Comparison of ENCODE assay signal across 31 mouse cellular contexts in the genomic region with DNA sequence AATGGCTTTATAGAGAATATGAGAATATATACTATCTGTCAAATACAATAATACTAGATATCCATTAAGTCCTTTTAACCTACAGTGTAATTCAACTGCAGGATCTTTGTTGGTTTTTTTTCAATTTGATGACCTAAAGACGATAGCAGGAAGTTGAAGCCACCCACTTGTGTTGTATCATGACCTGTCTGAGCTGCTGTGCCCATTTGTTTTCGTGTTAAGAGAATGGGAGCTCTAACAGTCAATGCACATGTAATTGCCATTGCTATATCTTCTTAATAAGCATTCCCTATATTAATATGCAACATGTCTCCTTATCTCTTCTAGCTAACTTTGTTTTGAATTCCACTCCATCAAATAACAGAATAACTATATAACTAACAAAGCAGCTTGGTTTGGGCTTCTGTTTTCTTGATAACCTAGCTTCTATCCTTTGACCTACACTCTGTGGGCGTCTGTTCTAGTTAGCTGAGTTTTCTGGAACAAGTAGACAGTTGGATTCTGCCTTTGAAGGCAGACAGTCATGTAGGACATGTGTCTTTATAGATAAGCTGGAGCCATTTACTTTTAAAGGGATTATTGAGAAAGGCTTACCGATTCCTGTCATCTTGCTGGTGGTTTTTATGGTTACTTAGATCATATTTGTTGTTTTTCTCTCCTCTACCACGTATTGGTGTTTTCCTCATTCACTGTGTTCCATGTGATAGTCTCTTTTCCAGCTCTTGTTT. TPM values are rescaled to one million over a fixed set of nuclear protein-coding genes. Genes with fewer than 3 reads are reported as not detected.
DNase-seq lines count a peak whose midpoint lies in the region; ATAC-seq and TF ChIP-seq lines count a peak whose summit lies in the region.
"Had no signal": no experiment of that assay in that cellular context is flagged by ENCODE, and none has a peak within 500 bp of the region (broad histone marks: within the 10 kb centered on the region; RNA-seq: fewer than 3 reads in every experiment).

No protein-coding gene starts in this region.

- peak; percentile 76 for TF ChIP-seq EP300 in liver, embryonic 14.5 days (IDR thresholded peaks at IDR 0.05; ENCODE audit: low read depth)

- H3K4me3 ChIP-seq in G1E (ENCODE audit: low read depth, low read length) = no peak overlapping the region; the same call in 1 of the 2 replicates
- H3K4me3 ChIP-seq in liver, embryonic 14.5 days (ENCODE audit: insufficient read depth in 1 of 2, low read depth in 2 of 2, low read length in 2 of 2) = no peak overlapping the region
- H3K4me3 ChIP-seq in forebrain, postnatal 0 days (ENCODE audit: low read depth, low read length) = no peak overlapping the region
- H3K4me3 ChIP-seq: embryonic facial prominence, embryonic 13.5 days; erythroblast, embryonic 14.5 days; forebrain, embryonic 12.5 days; heart, adult 2 months; heart, embryonic 13.5 days; left cerebral cortex, adult 2 months; limb, embryonic 13.5 days; neural tube, embryonic 13.5 days had no signal

- WGBS in liver, embryonic 14.5 days (ENCODE audit: insufficient replicate concordance) = 11% methylated on average over 5 of the region's 5 CpGs
- 70% methylated on average over 5 of the region's 5 CpGs for WGBS in forebrain, postnatal 0 days

- no peak for TF ChIP-seq CTCF in G1E (IDR thresholded peaks at IDR 0.05; ENCODE audit: low read depth, low read length)
- TF ChIP-seq CTCF in liver, embryonic 14.5 days (IDR thresholded peaks at IDR 0.05; ENCODE audit: low read depth) = no peak
- TF ChIP-seq CTCF in forebrain, postnatal 0 days (IDR thresholded peaks at IDR 0.05; ENCODE audit: low read depth) = no peak

- no peak overlapping the region for H3K9ac ChIP-seq in liver, embryonic 14.5 days (replicated peaks)
- H3K9ac ChIP-seq in forebrain, postnatal 0 days = no peak overlapping the region
- H3K9ac ChIP-seq: embryonic facial prominence, embryonic 13.5 days; forebrain, embryonic 12.5 days; heart, embryonic 13.5 days; hindbrain, embryonic 14.5 days; limb, embryonic 13.5 days; neural tube, embryonic 13.5 days had no signal

- H3K27me3 ChIP-seq in G1E (ENCODE audit: insufficient read depth, low read length) = no peaks in the 10 kb centered on the region
- no peaks in the 10 kb centered on the region for H3K27me3 ChIP-seq in liver, embryonic 14.5 days (ENCODE audit: control insufficient read depth, insufficient read depth, low read length)
- no peaks in the 10 kb centered on the region for H3K27me3 ChIP-seq in forebrain, postnatal 0 days (ENCODE audit: insufficient read depth, low read length)
- H3K27me3 ChIP-seq: embryonic facial prominence, embryonic 13.5 days; forebrain, embryonic 12.5 days; heart, embryonic 13.5 days; limb, embryonic 13.5 days; neural tube, embryonic 13.5 days had no signal

- H3K27ac ChIP-seq in liver, embryonic 14.5 days = peak overlapping the region; percentile 51
- no peak overlapping the region for H3K27ac ChIP-seq in forebrain, postnatal 0 days (ENCODE audit: low read depth, low read length)
- H3K27ac ChIP-seq: embryonic facial prominence, embryonic 13.5 days; forebrain, embryonic 12.5 days; heart, adult 2 months; heart, embryonic 13.5 days; hindbrain, embryonic 14.5 days; left cerebral cortex, adult 2 months; limb, embryonic 13.5 days; macrophage; neural tube, embryonic 13.5 days had no signal

- ATAC-seq in G1E (ENCODE audit: extremely low read depth, insufficient number of reproducible peaks, low FRiP score, poor library complexity, severe bottlenecking) = peak; percentile 88
- peak; percentile 75 for ATAC-seq in common myeloid progenitor, adult 5-6 weeks (replicated peaks; ENCODE audit: low read depth, poor library complexity, severe bottlenecking)
- peak; percentile 92 for ATAC-seq in liver, embryonic 14.5 days (ENCODE audit: insufficient read depth)
- peak; percentile 96 for ATAC-seq in megakaryocyte-erythroid progenitor cell, adult 5-6 weeks (replicated peaks; ENCODE audit: low FRiP score, low TSS enrichment, poor library complexity, severe bottlenecking)
- no peak for ATAC-seq in forebrain, postnatal 0 days
- ATAC-seq: intestine, postnatal 0 days; midbrain, embryonic 16.5 days had no signal

- peak; percentile 36 for DNase-seq in G1E (ENCODE audit: low spot score)
- DNase-seq in liver, embryonic 14.5 days (ENCODE audit: low read depth in 3 of 3, low spot score in 3 of 3) = peak; percentile 24 to 60 (median 26)
- no peak for DNase-seq in natural killer cell, adult 2 months (ENCODE audit: low spot score in 2 of 2)
- DNase-seq in forebrain, postnatal 0 days = no peak
- no peak for DNase-seq in T-cell, adult 2 months (ENCODE audit: low spot score)
- DNase-seq: adrenal gland, adult 8-10 months; cerebellum, adult 11 months; cerebellum, adult 9-11 months; gastrocnemius, postnatal 36 days; heart, adult 2 months; heart, postnatal 10 days; kidney, adult 9 months; kidney, postnatal 10 days; lung, adult 2 months; lung, postnatal 10 days; right cerebral cortex, postnatal 4 days; thymus, postnatal 4 days had no signal

- H3K4me1 ChIP-seq in G1E (ENCODE audit: insufficient read depth, low read depth, low read length) = peaks cover 64% of the 10 kb centered on the region
- H3K4me1 ChIP-seq in liver, embryonic 14.5 days (replicated peaks; ENCODE audit: control insufficient read depth in 2 of 2, insufficient read depth in 2 of 2, low read length in 1 of 2) = peaks cover 10 to 13% of the 10 kb centered on the region in 2 experiments
- no peaks in the 10 kb centered on the region for H3K4me1 ChIP-seq in forebrain, postnatal 0 days (ENCODE audit: insufficient read depth)
- H3K4me1 ChIP-seq: embryonic facial prominence, embryonic 13.5 days; forebrain, embryonic 12.5 days; heart, embryonic 13.5 days; limb, embryonic 13.5 days; neural tube, embryonic 13.5 days had no signal

- peak overlapping the region; percentile 19 for H3K4me2 ChIP-seq in liver, embryonic 14.5 days (ENCODE audit: low read depth)
- no peak overlapping the region for H3K4me2 ChIP-seq in forebrain, postnatal 0 days (ENCODE audit: low read depth)
- H3K4me2 ChIP-seq: embryonic facial prominence, embryonic 13.5 days; forebrain, embryonic 12.5 days; heart, embryonic 13.5 days; hindbrain, embryonic 14.5 days; limb, embryonic 13.5 days; midbrain, embryonic 11.5 days; neural tube, embryonic 13.5 days had no signal

- no peaks in the 10 kb centered on the region for H3K9me3 ChIP-seq in G1E (replicated peaks)
- no peaks in the 10 kb centered on the region for H3K9me3 ChIP-seq in liver, embryonic 14.5 days (ENCODE audit: control insufficient read depth, low read length)
- no peaks in the 10 kb centered on the region for H3K9me3 ChIP-seq in forebrain, postnatal 0 days (ENCODE audit: low read length)
- H3K9me3 ChIP-seq: embryonic facial prominence, embryonic 13.5 days; forebrain, embryonic 12.5 days; heart, embryonic 13.5 days; limb, embryonic 13.5 days; neural tube, embryonic 13.5 days had no signal

- no peaks in the 10 kb centered on the region for H3K36me3 ChIP-seq in G1E (replicated peaks)
- no peaks in the 10 kb centered on the region for H3K36me3 ChIP-seq in liver, embryonic 14.5 days (replicated peaks; ENCODE audit: control insufficient read depth, insufficient read depth, low read depth)
- no peaks in the 10 kb centered on the region for H3K36me3 ChIP-seq in forebrain, postnatal 0 days (ENCODE audit: insufficient read depth)
- H3K36me3 ChIP-seq: embryonic facial prominence, embryonic 13.5 days; forebrain, embryonic 12.5 days; heart, embryonic 13.5 days; limb, embryonic 13.5 days; neural tube, embryonic 13.5 days had no signal

RNA-seq across cellular contexts. Expression of a gene that starts 55.9 kb away (rescaled TPM):
- total RNA-seq in G1E (2014; fragmentation: Nextera tagmentation) (255 and 275 TPM in 2 replicates), G1E (2017) (560 and 599 TPM in 2 replicates)
- 37.6 and 51.6 TPM in 2 replicates for polyA plus RNA-seq in G1E (2012)
- total RNA-seq in common myeloid progenitor, adult 5-6 weeks (2017) = 389 and 411 TPM in 2 replicates
- polyA plus RNA-seq in liver, embryonic 14.5 days (2012; rRNA removed) = 63.6 and 106 TPM in 2 replicates
- 341 and 350 TPM in 2 replicates for polyA plus RNA-seq in liver, embryonic 14.5 days (2014; fragmentation: Nextera tagmentation; extraction: Ambion mirVana)
- total RNA-seq in megakaryocyte-erythroid progenitor cell, adult 5-6 weeks (2014; fragmentation: Nextera tagmentation) = 378 and 558 TPM in 2 replicates
- total RNA-seq in megakaryocyte-erythroid progenitor cell, adult 5-6 weeks (2017) = 583 and 708 TPM in 2 replicates
- total RNA-seq in forebrain, postnatal 0 days (2014; rRNA removed) = 102 and 126 TPM in 2 replicates
- polyA plus RNA-seq in forebrain, postnatal 0 days (2015; fragmentation: Nextera tagmentation; extraction: Ambion mirVana) = 203 and 234 TPM in 2 replicates

Comparison
In these comparisons a context has a peak if more than half of its experiments do, and no peak if none do; other contexts are left out.
1. DNase-seq: peak in G1E (single experiment) and liver, embryonic 14.5 days (3 of 3); none in natural killer cell, adult 2 months (0 of 2), forebrain, postnatal 0 days (single experiment) and T-cell, adult 2 months (single experiment).